Mouse (Mus musculus) midbrain, embryonic 13.5 days (tissue): ENCODE results near the gene Map3k10. TPM values are rescaled to one million over a fixed set of nuclear protein-coding genes. Genes with fewer than 3 reads are reported as not detected.
A peak's percentile ranks its signal among the peaks of the same experiment; 100 is the strongest.

Experiments used
- ATAC-seq: fragments of 200-750 bp; cut with Nextera tagmentation; 2 replicates; pipeline ENCODE4 v1.8.0; 2017; ENCODE audit warnings: mild to moderate bottlenecking, moderate TSS enrichment, moderate library complexity
- H3K27ac ChIP-seq: fragments of 300-500 bp; sonication (generic); 2 replicates; pipeline ENCODE4 v1.5.1; 2015; ENCODE audit warnings: inconsistent platforms, mild to moderate bottlenecking, moderate library complexity
- H3K27me3 ChIP-seq: fragments of 300-500 bp; sonication (generic); 2 replicates; pipeline ENCODE4 v1.6.1; 2015; ENCODE audit warnings: mild to moderate bottlenecking, inconsistent platforms
- H3K36me3 ChIP-seq: fragments of 300-500 bp; sonication (generic); 2 replicates; pipeline ENCODE4 v1.6.1; 2015; ENCODE audit warnings: mild to moderate bottlenecking, inconsistent platforms
- H3K4me1 ChIP-seq: fragments of 300-500 bp; sonication (generic); replicated peaks from 2 replicates; pipeline ENCODE4 v1.6.1; 2015; ENCODE audit warnings: inconsistent platforms
- H3K4me2 ChIP-seq: fragments of 300-500 bp; sonication (generic); replicated peaks from 2 replicates; pipeline ENCODE4 v1.6.1; 2015; ENCODE audit warnings: moderate library complexity, mild to moderate bottlenecking, inconsistent platforms
- H3K4me3 ChIP-seq: fragments of 300-500 bp; sonication (generic); replicated peaks from 2 replicates; pipeline ENCODE4 v1.5.1; 2015; ENCODE audit warnings: mild to moderate bottlenecking, inconsistent platforms
- H3K9ac ChIP-seq: fragments of 300-500 bp; sonication (generic); replicated peaks from 2 replicates; pipeline ENCODE4 v1.6.1; 2015; ENCODE audit warnings: mild to moderate bottlenecking, inconsistent platforms
- H3K9me3 ChIP-seq: fragments of 300-500 bp; sonication (generic); 2 replicates; pipeline ENCODE4 v1.6.1; 2016; ENCODE audit warnings: mild to moderate bottlenecking, inconsistent platforms
- WGBS: fragments of 180-500 bp; shearing (Covaris S2); methylation state at CpG from one replicate; pipeline ENCODE4 v1.1.7; 2015; 5-methylcytosine and 5-hydroxymethylcytosine counted together
- polyA plus RNA-seq: library from polyadenylated mRNA; unstranded; fragments of >200 nt; fragmentation: Nextera tagmentation; extraction: Ambion mirVana; gene quantifications from 2 replicates; pipeline ENCODE4 v1.2.1, GENCODE M21; 2015

Map3k10 gene
- polyA plus RNA-seq = 11.0 and 12.7 TPM in 2 replicates

- Histone ChIP-seq H3K4me2 (peak within 1 kb of the TSS; percentile 99), H3K4me3 (peak within 1 kb of the TSS; percentile 77), H3K27ac (peak within 1 kb of the TSS; percentile 92), H3K36me3 (peaks cover 11% of the 10 kb centered on the region; the same call in 1 of the 2 replicates), H3K9me3 (no peaks in the 10 kb centered on the region), H3K27me3 (no peaks in the 10 kb centered on the region), H3K9ac (peak within 1 kb of the TSS; percentile 92), H3K4me1 (peaks cover 45% of the 10 kb centered on the region)
- ATAC-seq = peak; percentile 98
- WGBS = under 1% methylated on average over 31 of the region's 31 CpGs
Observed at GRCm38 (mm10) chr7:27674522-27675221, at the start of gene Map3k10. Gene Map3k10, minus strand, starts transcription at chr7:27674598.

DNA sequence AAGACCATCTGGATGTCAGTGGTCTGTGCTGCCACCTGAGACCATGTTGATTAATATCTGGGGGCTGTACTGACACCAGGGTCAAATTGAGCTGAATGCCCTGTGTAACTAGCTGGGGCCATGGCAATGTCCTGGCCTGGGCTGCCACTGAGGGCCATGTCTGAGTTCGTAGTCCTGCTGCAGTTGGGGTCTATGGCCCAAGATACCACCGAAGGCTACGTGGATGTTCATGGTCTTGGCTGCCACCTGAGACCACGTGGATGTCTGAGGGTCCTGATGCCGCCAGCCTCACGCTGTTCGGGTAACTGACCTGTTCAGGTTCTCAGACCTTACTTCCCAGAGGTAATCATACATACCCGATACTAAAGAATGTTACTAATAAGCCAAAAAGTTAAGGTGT lies 47.6 kb upstream of the Map3k10 start:
- no peak overlapping the region for H3K27ac ChIP-seq
- no peaks in the 10 kb centered on the region for H3K9me3 ChIP-seq
- no peak overlapping the region for H3K4me2 ChIP-seq
- ATAC-seq = no peak
- no peak overlapping the region for H3K9ac ChIP-seq
- WGBS = 92% methylated on average over 8 of the region's 8 CpGs
- H3K4me3 ChIP-seq = no peak overlapping the region
- no peaks in the 10 kb centered on the region for H3K4me1 ChIP-seq
- H3K27me3 ChIP-seq = no peaks in the 10 kb centered on the region
- no peaks in the 10 kb centered on the region for H3K36me3 ChIP-seq

DNA sequence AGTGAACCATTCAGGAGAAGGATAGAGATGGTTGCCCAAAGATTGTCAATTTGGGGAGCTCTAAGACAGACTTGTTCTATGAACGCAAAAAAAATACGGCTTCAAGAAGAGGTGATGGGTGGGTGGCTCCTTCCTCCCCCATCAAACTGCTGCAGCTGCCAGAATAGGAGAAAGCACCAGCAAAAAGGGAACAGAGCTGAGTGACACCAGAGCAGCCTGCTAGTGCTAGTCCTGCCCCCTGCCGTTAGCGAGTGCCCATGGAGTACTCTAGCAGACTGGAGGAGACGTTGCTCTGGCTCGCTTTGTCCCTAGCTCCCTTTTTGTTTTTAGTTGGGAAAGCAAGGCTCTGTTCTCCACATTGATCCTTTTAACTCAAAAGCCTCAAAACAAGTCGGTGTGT lies 36.0 kb upstream of the Map3k10 start:
- 86% methylated on average over 7 of the region's 7 CpGs for WGBS
- Histone ChIP-seq H3K27ac (no peak overlapping the region), H3K4me3 (no peak overlapping the region), H3K36me3 (no peaks in the 10 kb centered on the region; the same call in 1 of the 2 replicates), H3K9ac (no peak overlapping the region), H3K27me3 (no peaks in the 10 kb centered on the region), H3K9me3 (peaks cover 13% of the 10 kb centered on the region), H3K4me2 (no peak overlapping the region), H3K4me1 (no peaks in the 10 kb centered on the region)
- ATAC-seq = no peak

GRCm38 (mm10) chr7:27696711-27697110 lies 22.3 kb upstream of the Map3k10 start:
- no peak overlapping the region for H3K27ac ChIP-seq
- H3K9ac ChIP-seq = no peak overlapping the region
- no peaks in the 10 kb centered on the region for H3K9me3 ChIP-seq
- ATAC-seq = no peak
- WGBS = 28% methylated on average over 3 of the region's 3 CpGs
- H3K36me3 ChIP-seq = peaks cover 44% of the 10 kb centered on the region
- H3K4me1 ChIP-seq = no peaks in the 10 kb centered on the region
- H3K4me3 ChIP-seq = no peak overlapping the region
- no peak overlapping the region for H3K4me2 ChIP-seq
- no peaks in the 10 kb centered on the region for H3K27me3 ChIP-seq

DNA sequence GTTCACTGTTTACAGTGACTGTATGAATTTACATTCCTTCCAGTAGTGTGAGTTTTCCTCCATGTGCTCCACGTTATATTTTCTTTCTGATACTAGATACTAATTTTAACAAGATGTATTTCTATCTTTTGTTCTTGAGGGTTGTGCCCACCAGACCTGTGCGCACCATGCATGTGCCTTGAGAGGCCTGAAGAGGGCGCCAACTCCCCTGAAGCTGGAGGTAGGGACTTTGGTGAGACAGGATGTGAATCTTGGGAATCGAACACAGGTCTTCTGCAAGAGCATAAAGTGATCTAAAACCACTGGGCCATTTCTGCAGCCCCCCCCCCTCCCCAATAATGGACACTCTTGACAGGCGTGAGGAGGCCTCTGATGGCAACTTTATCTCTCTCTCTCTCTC lies 16.7 kb upstream of the Map3k10 start:
- Histone ChIP-seq H3K9ac (no peak overlapping the region), H3K27me3 (no peaks in the 10 kb centered on the region), H3K9me3 (no peaks in the 10 kb centered on the region), H3K27ac (no peak overlapping the region), H3K4me2 (no peak overlapping the region), H3K4me1 (peaks cover 15% of the 10 kb centered on the region), H3K4me3 (no peak overlapping the region), H3K36me3 (peaks cover 16% of the 10 kb centered on the region; the same call in 1 of the 2 replicates)
- no peak for ATAC-seq
- 42% methylated on average over 5 of the region's 5 CpGs for WGBS

DNA sequence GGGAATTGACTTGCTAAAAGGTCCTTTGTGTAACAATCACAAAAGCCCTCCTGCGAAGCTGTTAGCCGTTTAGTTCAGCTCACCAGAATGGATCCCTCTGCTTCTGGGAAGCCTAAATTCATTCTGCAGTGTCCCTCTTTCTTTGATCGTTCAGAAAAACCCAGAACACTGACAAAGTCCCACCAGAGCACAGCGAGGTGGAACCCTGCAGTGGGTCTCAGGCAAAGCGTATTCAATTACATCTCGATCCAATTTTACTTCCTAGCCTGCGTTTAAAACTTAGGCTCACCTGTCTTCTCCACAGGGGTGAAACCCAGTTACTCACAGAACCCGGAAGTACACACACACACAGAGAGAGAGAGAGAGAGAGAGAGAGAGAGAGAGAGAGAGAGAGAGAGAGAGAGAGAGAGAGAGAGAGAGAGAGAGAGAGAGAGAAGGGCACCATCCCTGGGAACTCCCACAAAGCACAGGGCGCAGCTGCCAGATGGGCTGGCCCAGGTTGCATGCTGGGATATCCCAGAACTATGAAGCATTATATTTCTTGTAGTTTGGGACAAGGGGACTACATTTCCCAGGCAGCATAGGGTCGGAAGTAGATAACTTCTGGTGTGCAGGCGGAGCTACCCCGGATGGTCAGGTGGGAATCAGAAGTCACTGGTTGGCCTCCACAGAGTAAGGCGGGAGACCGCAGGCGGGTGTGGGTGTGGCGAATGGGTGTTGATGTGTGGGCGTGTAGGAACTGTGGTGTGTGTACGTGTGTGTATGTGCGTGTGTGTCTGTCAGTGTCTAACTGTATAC lies 14.6 kb upstream of the Map3k10 start, which contains the start of gene Zfp607b:
Zfp607b (plus strand) TSS at position 526 of the 798 bp plus-strand sequence.
- H3K4me3 ChIP-seq = peak within 1 kb of the TSS; percentile 51
- H3K36me3 ChIP-seq = 0 out of 2 replicates have a peak, but pooled peaks cover 4% of the 10 kb centered on the region
- peak; percentile 99 for ATAC-seq
- peaks cover 20% of the 10 kb centered on the region for H3K4me1 ChIP-seq
- H3K9me3 ChIP-seq = no peaks in the 10 kb centered on the region
- H3K4me2 ChIP-seq = peak within 1 kb of the TSS; percentile 70
- no peaks in the 10 kb centered on the region for H3K27me3 ChIP-seq
- under 1% methylated on average over 19 of the region's 19 CpGs for WGBS
- H3K27ac ChIP-seq = peak within 1 kb of the TSS; percentile 85
- H3K9ac ChIP-seq = peak within 1 kb of the TSS; percentile 70

DNA sequence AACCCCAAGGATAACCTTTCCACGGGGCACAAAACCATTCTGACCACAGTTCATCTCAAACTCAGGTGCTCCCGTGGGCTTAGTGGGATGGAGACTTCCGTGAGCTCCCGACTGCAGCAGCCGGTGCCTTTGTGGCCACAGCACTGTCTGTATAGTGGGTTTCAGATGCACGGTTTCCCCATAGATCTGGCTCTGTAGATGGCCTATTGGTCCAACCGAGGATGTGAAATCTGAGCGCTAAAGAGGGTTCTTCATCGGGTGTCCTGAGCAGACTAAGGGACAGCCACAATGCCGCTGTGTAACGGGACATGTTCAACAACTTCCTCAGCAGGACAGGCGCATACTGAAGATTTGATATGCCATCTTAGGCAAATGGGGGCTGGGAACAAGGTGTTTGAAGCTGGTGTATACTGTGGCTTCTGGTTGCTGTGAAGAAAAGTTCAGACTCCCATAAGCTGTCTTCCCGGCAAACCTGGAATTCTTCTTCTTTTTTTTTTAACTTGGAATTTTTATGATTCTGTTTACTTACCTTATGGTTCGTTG lies 13.9 kb upstream of the Map3k10 start:
- no peaks in the 10 kb centered on the region for H3K27me3 ChIP-seq
- H3K4me3 ChIP-seq = peak overlapping the region; percentile 51
- H3K9ac ChIP-seq = peak overlapping the region; percentile 70
- H3K4me1 ChIP-seq = peaks cover 20% of the 10 kb centered on the region
- H3K27ac ChIP-seq = peak overlapping the region; percentile 85
- 40% methylated on average over 14 of the region's 14 CpGs for WGBS
- H3K36me3 ChIP-seq = no peaks in the 10 kb centered on the region
- no peaks in the 10 kb centered on the region for H3K9me3 ChIP-seq
- no peak for ATAC-seq
- peak overlapping the region; percentile 70 for H3K4me2 ChIP-seq

DNA sequence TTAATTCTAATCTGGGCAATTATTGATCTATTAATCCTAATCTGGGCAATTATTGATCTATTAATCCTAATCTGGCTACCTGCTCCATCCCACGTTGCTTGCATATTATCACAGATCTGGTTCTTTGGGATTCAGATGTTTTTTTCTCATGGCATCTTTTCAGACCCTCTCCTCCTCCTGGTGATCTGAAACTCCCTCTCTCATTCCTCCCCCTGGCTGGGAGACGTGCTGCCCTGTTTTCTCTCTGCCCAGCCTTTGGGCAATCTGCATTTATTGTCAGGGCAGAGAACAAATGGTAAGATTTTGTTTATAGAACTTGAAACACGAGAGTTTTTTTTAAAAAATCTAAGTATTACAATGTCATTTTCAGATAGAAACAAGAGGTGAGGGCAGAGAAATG lies 13.4 kb upstream of the Map3k10 start:
- Histone ChIP-seq H3K4me3 (peak overlapping the region; percentile 51; the same call in 1 of the 2 replicates), H3K27me3 (no peaks in the 10 kb centered on the region), H3K9me3 (no peaks in the 10 kb centered on the region), H3K9ac (no peak overlapping the region), H3K4me1 (peaks cover 20% of the 10 kb centered on the region), H3K27ac (no peak overlapping the region), H3K4me2 (peak overlapping the region; percentile 70), H3K36me3 (no peaks in the 10 kb centered on the region)
- WGBS = 68% methylated on average over 3 of the region's 3 CpGs
- ATAC-seq = no peak

- Histone ChIP-seq H3K9me3 (no peaks in the 10 kb centered on the region), H3K27me3 (no peaks in the 10 kb centered on the region), H3K4me2 (no peak overlapping the region), H3K4me1 (peaks cover 20% of the 10 kb centered on the region), H3K27ac (no peak overlapping the region), H3K9ac (no peak overlapping the region), H3K36me3 (no peaks in the 10 kb centered on the region), H3K4me3 (no peak overlapping the region)
- 85% methylated on average over 1 of the region's 1 CpGs for WGBS
- no peak for ATAC-seq
Observed at GRCm38 (mm10) chr7:27687043-27687442, 12.6 kb upstream of the Map3k10 start.

DNA sequence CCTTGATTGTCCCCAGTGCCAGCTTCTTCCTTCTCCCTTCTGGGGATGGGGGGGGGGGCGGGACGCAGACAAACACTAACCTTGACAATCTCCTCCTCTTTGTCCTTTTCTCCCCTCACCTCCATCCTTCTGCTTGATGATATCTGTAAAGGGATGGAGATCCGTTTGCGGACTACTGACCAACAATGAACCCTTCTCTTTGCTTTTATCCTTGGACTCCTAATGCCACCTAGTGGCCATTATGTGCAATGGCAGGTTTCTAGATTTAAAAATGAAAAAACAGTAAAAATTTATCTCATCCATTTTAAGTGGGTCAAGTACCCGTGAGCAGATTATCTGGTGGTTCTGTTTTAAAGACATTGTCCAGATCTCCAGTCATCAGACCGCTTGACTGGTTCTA lies 11.3 kb upstream of the Map3k10 start:
- H3K36me3 ChIP-seq = no peaks in the 10 kb centered on the region
- ATAC-seq = no peak
- H3K4me1 ChIP-seq = peaks cover 20% of the 10 kb centered on the region
- 0% methylated on average over 6 of the region's 6 CpGs for WGBS
- H3K9ac ChIP-seq = peak overlapping the region; percentile 25; the same call in 1 of the 2 replicates
- H3K27ac ChIP-seq = no peak overlapping the region
- H3K27me3 ChIP-seq = no peaks in the 10 kb centered on the region
- H3K4me2 ChIP-seq = peak overlapping the region; percentile 45
- peak overlapping the region; percentile 17 for H3K4me3 ChIP-seq
- no peaks in the 10 kb centered on the region for H3K9me3 ChIP-seq

GRCm38 (mm10) chr7:27685220-27685619 lies 10.8 kb upstream of the Map3k10 start:
- no peaks in the 10 kb centered on the region for H3K9me3 ChIP-seq

GRCm38 (mm10) chr7:27683218-27683617 lies 8.8 kb upstream of the Map3k10 start:
- 70% methylated on average over 2 of the region's 2 CpGs for WGBS
- Histone ChIP-seq H3K27ac (no peak overlapping the region), H3K4me3 (no peak overlapping the region), H3K9me3 (no peaks in the 10 kb centered on the region), H3K9ac (no peak overlapping the region), H3K36me3 (no peaks in the 10 kb centered on the region), H3K4me2 (no peak overlapping the region), H3K27me3 (no peaks in the 10 kb centered on the region), H3K4me1 (peaks cover 8% of the 10 kb centered on the region)
- no peak for ATAC-seq

More at GRCm38 (mm10) chr7:27685220-27685619, 10.8 kb upstream of the Map3k10 start:
- WGBS = 36% methylated on average over 5 of the region's 5 CpGs
- H3K27me3 ChIP-seq = no peaks in the 10 kb centered on the region
- H3K4me3 ChIP-seq = peak overlapping the region; percentile 17
- peak overlapping the region; percentile 25; the same call in 1 of the 2 replicates for H3K9ac ChIP-seq
- peak overlapping the region; percentile 45 for H3K4me2 ChIP-seq
- peaks cover 17% of the 10 kb centered on the region for H3K4me1 ChIP-seq
- no peak for ATAC-seq
- no peaks in the 10 kb centered on the region for H3K36me3 ChIP-seq
- H3K27ac ChIP-seq = 0 out of 2 replicates have a peak overlapping the region, but pooled peaks have one; percentile 11
